Mouse (Mus musculus) heart, embryonic 13.5 days (tissue): ENCODE data around the gene Ebp. TPM values are rescaled to one million over a fixed set of nuclear protein-coding genes. Genes with fewer than 3 reads are reported as not detected.

Experiments used
- ATAC-seq: fragments of 200-750 bp; cut with Nextera tagmentation; 2 replicates; pipeline ENCODE4 v1.8.0; 2017; ENCODE audit warnings: moderate TSS enrichment; ENCODE audit not compliant: insufficient number of reproducible peaks, low FRiP score, low TSS enrichment; ENCODE audit errors: extremely low read depth
- H3K27ac ChIP-seq: fragments of 300-500 bp; sonication (generic); replicated peaks from 2 replicates; pipeline ENCODE4 v1.5.1; 2015; ENCODE audit warnings: moderate library complexity, mild to moderate bottlenecking, inconsistent platforms
- H3K27me3 ChIP-seq: fragments of 300-500 bp; sonication (generic); replicated peaks from 2 replicates; pipeline ENCODE4 v1.6.1; 2015; ENCODE audit warnings: mild to moderate bottlenecking, inconsistent platforms
- H3K36me3 ChIP-seq: fragments of 300-500 bp; sonication (generic); 2 replicates; pipeline ENCODE4 v1.6.1; 2015; ENCODE audit warnings: mild to moderate bottlenecking, inconsistent platforms
- H3K4me1 ChIP-seq: fragments of 300-500 bp; sonication (generic); 2 replicates; pipeline ENCODE4 v1.6.1; 2015; ENCODE audit warnings: inconsistent platforms
- H3K4me2 ChIP-seq: fragments of 300-500 bp; sonication (generic); 2 replicates; pipeline ENCODE4 v1.6.1; 2015; ENCODE audit warnings: inconsistent platforms, mild to moderate bottlenecking, moderate library complexity
- H3K4me3 ChIP-seq: fragments of 300-500 bp; sonication (generic); 2 replicates; pipeline ENCODE4 v1.5.1; 2015; ENCODE audit warnings: moderate library complexity, mild to moderate bottlenecking, inconsistent platforms
- H3K9ac ChIP-seq: fragments of 300-500 bp; sonication (generic); 2 replicates; pipeline ENCODE4 v1.6.1; 2015; ENCODE audit warnings: inconsistent platforms, mild to moderate bottlenecking, moderate library complexity
- H3K9me3 ChIP-seq: fragments of 300-500 bp; sonication (generic); 2 replicates; pipeline ENCODE4 v1.6.1; 2016; ENCODE audit warnings: inconsistent platforms
- WGBS: fragments of 180-500 bp; shearing (Covaris S2); methylation state at CpG from one replicate; pipeline ENCODE4 v1.1.7; 2015; ENCODE audit warnings: mixed read lengths; 5-methylcytosine and 5-hydroxymethylcytosine counted together
- polyA plus RNA-seq: library from polyadenylated mRNA; unstranded; fragments of >200 nt; fragmentation: Nextera tagmentation; extraction: Ambion mirVana; gene quantifications from 2 replicates; pipeline ENCODE4 v1.2.1, GENCODE M21; 2015

Ebp gene
- polyA plus RNA-seq, 1 experiment from 2014 or later = 26.2 TPM

- H3K27me3 ChIP-seq = no peaks in the 10 kb centered on the region
- H3K36me3 ChIP-seq = no peaks in the 10 kb centered on the region
- 11% methylated on average over 13 of the region's 13 CpGs for WGBS
- H3K4me2 ChIP-seq = peak overlapping the region; percentile 71
- no peaks in the 10 kb centered on the region for H3K9me3 ChIP-seq
- H3K4me3 ChIP-seq = peak overlapping the region; percentile 67
- H3K4me1 ChIP-seq = peaks cover 4% of the 10 kb centered on the region; the same call in 1 of the 2 replicates
- ATAC-seq = no peak
- no peak overlapping the region for H3K27ac ChIP-seq
- peak overlapping the region; percentile 82 for H3K9ac ChIP-seq
Observed at GRCm38 (mm10) chrX:8192126-8192639, 1.1 kb downstream of the Ebp start.

GRCm38 (mm10) chrX:8182871-8183540, 10.3 kb downstream of the Ebp start:
- Histone ChIP-seq H3K27ac (no peak overlapping the region), H3K9me3 (no peaks in the 10 kb centered on the region), H3K9ac (no peak overlapping the region), H3K4me3 (no peak overlapping the region), H3K36me3 (peaks cover 7% of the 10 kb centered on the region), H3K4me2 (no peak overlapping the region), H3K27me3 (no peaks in the 10 kb centered on the region), H3K4me1 (no peaks in the 10 kb centered on the region)
- WGBS = 9% methylated on average over 7 of the region's 7 CpGs
- no peak for ATAC-seq

- Histone ChIP-seq H3K9me3 (no peaks in the 10 kb centered on the region), H3K36me3 (no peaks in the 10 kb centered on the region; the same call in 1 of the 2 replicates), H3K4me2 (no peak overlapping the region), H3K27me3 (no peaks in the 10 kb centered on the region), H3K9ac (no peak overlapping the region), H3K27ac (no peak overlapping the region), H3K4me1 (peaks cover 4% of the 10 kb centered on the region), H3K4me3 (no peak overlapping the region)
- ATAC-seq = no peak
- 71% methylated on average over 5 of the region's 5 CpGs for WGBS
Observed at GRCm38 (mm10) chrX:8179646-8180045, 13.7 kb downstream of the Ebp start.

GRCm38 (mm10) chrX:8178871-8179270, 14.4 kb downstream of the Ebp start:
- no peaks in the 10 kb centered on the region for H3K27me3 ChIP-seq
- 74% methylated on average over 2 of the region's 2 CpGs for WGBS
- peaks cover 6% of the 10 kb centered on the region for H3K4me1 ChIP-seq
- no peak overlapping the region for H3K9ac ChIP-seq
- no peak overlapping the region for H3K4me3 ChIP-seq
- no peak overlapping the region for H3K27ac ChIP-seq
- no peaks in the 10 kb centered on the region for H3K36me3 ChIP-seq
- no peak overlapping the region for H3K4me2 ChIP-seq
- no peaks in the 10 kb centered on the region for H3K9me3 ChIP-seq
- ATAC-seq = no peak

GRCm38 (mm10) chrX:8175504-8176385, 17.6 kb downstream of the Ebp start, which contains the start of gene Tbc1d25:
TSS of gene Tbc1d25 (minus strand) at chrX:8176181.
- peak within 1 kb of the TSS; percentile 61; the same call in 1 of the 2 replicates for H3K27ac ChIP-seq
- peaks cover 6% of the 10 kb centered on the region for H3K4me1 ChIP-seq
- H3K9ac ChIP-seq = peak within 1 kb of the TSS; percentile 83
- whole genome bisulfite sequencing = 11% methylated on average over 56 of the region's 56 CpGs
- no peaks in the 10 kb centered on the region for H3K27me3 ChIP-seq
- H3K9me3 ChIP-seq = no peaks in the 10 kb centered on the region
- H3K36me3 ChIP-seq = peaks cover 13% of the 10 kb centered on the region
- ATAC-seq = peak; percentile 94
- peak within 1 kb of the TSS; percentile 72 for H3K4me3 ChIP-seq
- peak within 1 kb of the TSS; percentile 69 for H3K4me2 ChIP-seq

GRCm38 (mm10) chrX:8175169-8175503, 18.2 kb downstream of the Ebp start:
- no peak for ATAC-seq
- 4% methylated on average over 4 of the region's 4 CpGs for WGBS
- no peak overlapping the region for H3K27ac ChIP-seq

GRCm38 (mm10) chrX:8167716-8168647, 25.3 kb downstream of the Ebp start:
- no peak for ATAC-seq
- no peak overlapping the region for H3K27ac ChIP-seq
- H3K9me3 ChIP-seq = no peaks in the 10 kb centered on the region
- H3K27me3 ChIP-seq = no peaks in the 10 kb centered on the region
- H3K4me3 ChIP-seq = no peak overlapping the region
- H3K4me2 ChIP-seq = no peak overlapping the region
- no peaks in the 10 kb centered on the region for H3K4me1 ChIP-seq
- no peak overlapping the region for H3K9ac ChIP-seq
- H3K36me3 ChIP-seq = peaks cover 42% of the 10 kb centered on the region
- 84% methylated on average over 9 of the region's 10 CpGs for WGBS

More at GRCm38 (mm10) chrX:8175169-8175503, 18.2 kb downstream of the Ebp start:
- Histone ChIP-seq H3K4me3 (peak overlapping the region; percentile 72), H3K36me3 (peaks cover 13% of the 10 kb centered on the region), H3K27me3 (no peaks in the 10 kb centered on the region), H3K4me2 (peak overlapping the region; percentile 69), H3K9ac (peak overlapping the region; percentile 83), H3K4me1 (peaks cover 6% of the 10 kb centered on the region), H3K9me3 (no peaks in the 10 kb centered on the region)

GRCm38 (mm10) chrX:8164471-8164870, 28.8 kb downstream of the Ebp start:
- Histone ChIP-seq H3K27ac (no peak overlapping the region), H3K4me2 (no peak overlapping the region), H3K9me3 (no peaks in the 10 kb centered on the region), H3K4me3 (no peak overlapping the region), H3K4me1 (no peaks in the 10 kb centered on the region; the same call in 1 of the 2 replicates), H3K36me3 (peaks cover 27% of the 10 kb centered on the region), H3K27me3 (no peaks in the 10 kb centered on the region), H3K9ac (no peak overlapping the region)
- WGBS = 87% methylated on average over 4 of the region's 4 CpGs
- no peak for ATAC-seq

- Histone ChIP-seq H3K4me3 (no peak overlapping the region), H3K4me2 (no peak overlapping the region), H3K36me3 (peaks cover 29% of the 10 kb centered on the region), H3K9me3 (no peaks in the 10 kb centered on the region), H3K27me3 (no peaks in the 10 kb centered on the region), H3K4me1 (no peaks in the 10 kb centered on the region; the same call in 1 of the 2 replicates), H3K27ac (peak overlapping the region; percentile 36), H3K9ac (0 out of 2 replicates have a peak overlapping the region, but pooled peaks have one; percentile 40)
- no peak for ATAC-seq
- 68% methylated on average over 5 of the region's 5 CpGs for WGBS
Observed at GRCm38 (mm10) chrX:8163076-8163475, 30.2 kb downstream of the Ebp start.

GRCm38 (mm10) chrX:8145153-8145991, 47.9 kb downstream of the Ebp start, which contains the start of gene Rbm3:
TSS of gene Rbm3 (minus strand) at chrX:8145880.
- WGBS = 11% methylated on average over 63 of the region's 65 CpGs
- Histone ChIP-seq H3K4me2 (peak within 1 kb of the TSS; percentile 78), H3K36me3 (peaks cover 37% of the 10 kb centered on the region), H3K27me3 (no peaks in the 10 kb centered on the region), H3K4me3 (peak within 1 kb of the TSS; percentile 70), H3K9ac (peak within 1 kb of the TSS; percentile 93), H3K4me1 (peaks cover 13% of the 10 kb centered on the region), H3K27ac (peak within 1 kb of the TSS; percentile 98), H3K9me3 (no peaks in the 10 kb centered on the region)
- peak; percentile 86 for ATAC-seq
